8 mouse cellular contexts compared by ENCODE assay signal in the genomic region with DNA sequence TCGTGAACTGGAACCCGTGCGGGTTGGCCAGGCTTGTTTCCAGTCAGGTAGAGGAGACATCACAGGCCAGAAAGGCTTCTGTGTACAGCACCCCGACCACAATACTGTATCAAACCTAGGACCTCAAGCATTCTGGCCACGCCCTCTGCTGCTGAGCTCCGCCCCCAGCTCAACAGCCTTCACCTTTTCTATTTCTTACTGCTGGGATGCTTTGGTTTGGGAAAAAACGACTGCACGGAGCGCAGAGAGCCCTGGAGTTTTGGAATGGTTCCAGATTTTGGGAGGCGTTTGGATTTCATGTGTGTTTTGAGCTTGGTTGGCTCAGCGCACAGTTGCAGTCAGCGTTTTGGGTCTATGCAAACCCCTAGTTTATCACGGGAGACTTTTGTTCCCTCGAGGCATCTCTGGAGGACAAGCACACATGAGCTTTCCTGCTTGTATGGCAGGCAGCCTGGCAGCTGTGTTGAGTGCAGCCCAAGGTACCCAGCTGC. TPM values are rescaled to one million over a fixed set of nuclear protein-coding genes. Genes with fewer than 3 reads are reported as not detected.
DNase-seq lines count a peak whose midpoint lies in the region; TF ChIP-seq lines count a peak whose summit lies in the region.

No protein-coding gene starts in this region.

- H3K27ac ChIP-seq in gastrocnemius, adult 2 months: no peak overlapping the region

- no peak for TF ChIP-seq CTCF in gastrocnemius, adult 2 months (IDR thresholded peaks at IDR 0.05)

- peak overlapping the region; percentile 29 for H3K4me3 ChIP-seq in gastrocnemius, adult 2 months

- DNase-seq in gastrocnemius, adult 2 months: no peak
- no peak for DNase-seq in gastrocnemius, postnatal 36 days
- peak; percentile 4 for DNase-seq in retina, postnatal 1 day
- no peak for DNase-seq in retina, embryonic 14.5 days (ENCODE audit: low spot score)
- peak; percentile 55 for DNase-seq in liver
- DNase-seq in testis, postnatal 10 days (ENCODE audit: low spot score): peak; percentile 51
- no peak for DNase-seq in spleen, postnatal 36 days (ENCODE audit: low spot score in 2 of 2)
- DNase-seq in cerebellum, adult 8-10 months: no peak

- intact Hi-C loops in gastrocnemius, adult 2 months (cut with DNase I): no loop called here
- intact Hi-C loops in gastrocnemius, postnatal 36 days (cut with DNase I): no loop called here

RNA-seq across cellular contexts. Expression of a gene that starts 32.2 kb away (rescaled TPM):
- 1 to 10 TPM; 1.2 to 2.8 TPM for total RNA-seq in gastrocnemius, adult 2 months (2021)
- total RNA-seq in gastrocnemius, postnatal 36 days (2021): 1 to 10 TPM; 1.3 to 2.3 TPM

Comparison
In these comparisons a context has a peak if more than half of its experiments do, and no peak if none do; other contexts are left out.
1. DNase-seq: peak in retina, postnatal 1 day (single experiment), liver (single experiment) and testis, postnatal 10 days (single experiment); none in gastrocnemius, adult 2 months (single experiment), gastrocnemius, postnatal 36 days (0 of 2), retina, embryonic 14.5 days (single experiment), spleen, postnatal 36 days (0 of 2) and cerebellum, adult 8-10 months (single experiment).